Mouse (Mus musculus): Measurements from ENCODE around the gene Cdkl4.

GRCm38 (mm10) chr17:80493891-80494290 is 83.7 kb downstream of the Cdkl4 start:
- TF ChIP-seq POLR2A (IDR thresholded peaks at IDR 0.05; ENCODE audit: control insufficient read depth, extremely low read depth, insufficient read depth, low read length, poor library complexity) (no peak), CTCF (IDR thresholded peaks at IDR 0.05; ENCODE audit: borderline replicate concordance, control insufficient read depth, extremely low read depth, insufficient read depth, low read length, poor library complexity) (no peak)
